Mouse (Mus musculus) brain, embryonic 18.5 days (tissue): ENCODE results near the gene Klk11.

Experiments used
- DNase-seq: peaks from one replicate; pipeline ENCODE4 v3.0.0-alpha.2; 2012; ENCODE audit warnings: low read depth, low spot score

The Klk11 gene

DNA sequence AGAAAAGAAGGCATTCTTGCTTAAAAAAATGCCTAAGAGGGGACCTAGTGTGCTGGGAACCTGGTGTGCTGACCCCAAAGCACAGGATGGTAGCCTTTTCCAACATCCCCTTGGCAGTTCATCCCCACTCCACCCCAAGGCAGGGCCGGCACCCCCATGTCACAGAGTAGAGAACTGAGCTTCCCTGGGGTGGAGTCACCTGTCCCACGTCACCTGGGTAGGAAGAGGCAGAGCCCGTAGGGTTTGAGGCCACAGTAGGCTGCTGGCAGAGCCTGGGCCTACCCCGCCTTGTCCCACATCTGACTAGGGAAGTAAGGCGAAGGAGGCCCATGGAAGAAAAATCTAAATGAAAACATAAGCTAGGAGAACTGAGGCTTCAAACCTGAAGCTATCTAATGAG is at the start of gene Klk11:
Klk11 (plus strand) TSS at position 241 of the 400 bp plus-strand sequence.
- DNase-seq = no peak

DNA sequence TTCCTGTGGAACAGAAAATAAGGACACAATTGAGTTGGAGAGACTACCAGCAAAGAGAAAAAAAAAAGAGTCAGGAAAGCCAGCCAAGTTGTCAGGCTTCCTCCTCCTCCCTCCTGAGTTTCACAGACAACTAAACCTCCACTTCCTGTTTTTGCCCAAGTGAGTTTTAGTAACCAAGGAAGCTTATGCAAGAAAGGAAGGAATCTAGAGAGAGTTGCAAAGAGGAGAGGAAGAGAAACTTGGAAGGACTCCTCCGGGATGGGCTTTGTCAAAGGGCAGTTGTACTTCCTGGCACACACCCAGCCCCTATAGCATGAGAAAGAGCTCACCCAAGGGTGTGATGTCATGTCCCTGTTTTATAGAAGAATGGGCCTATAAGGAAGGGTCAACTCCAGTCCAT is 26.6 kb upstream of the Klk11 start:
- DNase-seq = no peak

GRCm38 (mm10) chr7:43752806-43753205 is 21.6 kb upstream of the Klk11 start:
- DNase-seq = no peak

- no peak for DNase-seq
Measured at GRCm38 (mm10) chr7:43766484-43766883, 7.9 kb upstream of the Klk11 start.

DNA sequence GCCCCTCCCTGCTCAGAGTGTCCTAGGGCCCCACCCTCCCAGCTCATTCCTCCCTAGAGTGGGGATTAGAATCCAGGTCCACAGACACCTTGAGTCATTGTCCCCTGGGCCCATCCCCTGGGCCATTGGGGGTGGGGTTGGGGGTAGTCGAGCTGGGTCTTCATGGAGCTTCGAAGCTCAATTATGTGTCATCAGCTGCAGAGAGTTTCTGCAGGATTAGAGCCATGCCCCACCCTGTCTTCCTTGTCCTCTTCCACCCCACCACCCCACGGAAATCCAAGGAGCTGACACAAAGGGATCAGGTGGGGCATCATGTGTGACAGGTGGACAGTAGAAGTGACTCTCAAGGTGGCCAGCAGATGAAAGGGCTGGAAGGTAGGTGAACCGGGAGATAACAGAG is 5.8 kb upstream of the Klk11 start, which contains the start of gene Klk12:
Klk12 (plus strand) TSS at position 301 of the 400 bp plus-strand sequence.
- DNase-seq = no peak

- DNase-seq = no peak
Measured at GRCm38 (mm10) chr7:43769636-43770035, 4.8 kb upstream of the Klk11 start.

GRCm38 (mm10) chr7:43770701-43771100 is 3.7 kb upstream of the Klk11 start:
- no peak for DNase-seq

DNA sequence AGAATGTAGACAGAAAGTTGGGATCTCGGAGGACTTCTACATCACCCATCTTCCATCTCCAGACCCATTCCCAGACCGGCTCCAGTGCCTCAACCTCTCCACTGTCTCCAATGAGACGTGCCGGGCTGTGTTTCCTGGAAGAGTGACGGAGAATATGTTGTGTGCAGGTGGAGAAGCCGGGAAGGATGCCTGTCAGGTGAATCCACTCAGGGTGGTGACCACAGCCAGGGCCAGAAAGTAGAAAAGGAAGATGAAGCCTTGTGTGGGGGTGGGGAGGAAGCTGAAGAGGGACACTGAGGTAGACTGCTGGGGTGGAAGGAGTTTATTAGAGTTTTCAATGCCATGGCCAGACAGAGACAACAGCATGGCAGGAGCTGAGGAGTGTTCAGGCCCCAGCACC is 2.5 kb upstream of the Klk11 start:
- DNase-seq = no peak

DNA sequence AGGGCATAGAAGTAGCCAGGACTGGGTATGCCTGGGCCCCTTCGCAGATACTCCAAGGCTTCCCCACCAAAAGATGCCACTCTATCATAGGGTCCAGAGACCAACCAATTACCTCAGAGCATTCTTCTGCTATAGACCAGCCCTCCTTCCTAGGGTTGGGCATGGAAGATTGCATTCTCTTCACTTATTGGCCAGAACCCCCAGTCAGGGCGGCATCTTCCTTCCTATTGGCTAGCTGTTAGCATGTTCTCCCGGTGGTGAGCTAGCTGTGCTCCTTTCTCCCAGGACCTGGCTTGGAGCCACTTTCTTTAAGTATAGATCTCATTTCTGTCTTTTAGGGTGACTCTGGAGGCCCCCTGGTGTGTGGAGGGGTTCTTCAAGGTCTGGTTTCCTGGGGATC is 1.5 kb upstream of the Klk11 start:
- DNase-seq = no peak

GRCm38 (mm10) chr7:43774802-43775201 is 398 bp downstream of the Klk11 start:
- no peak for DNase-seq

DNA sequence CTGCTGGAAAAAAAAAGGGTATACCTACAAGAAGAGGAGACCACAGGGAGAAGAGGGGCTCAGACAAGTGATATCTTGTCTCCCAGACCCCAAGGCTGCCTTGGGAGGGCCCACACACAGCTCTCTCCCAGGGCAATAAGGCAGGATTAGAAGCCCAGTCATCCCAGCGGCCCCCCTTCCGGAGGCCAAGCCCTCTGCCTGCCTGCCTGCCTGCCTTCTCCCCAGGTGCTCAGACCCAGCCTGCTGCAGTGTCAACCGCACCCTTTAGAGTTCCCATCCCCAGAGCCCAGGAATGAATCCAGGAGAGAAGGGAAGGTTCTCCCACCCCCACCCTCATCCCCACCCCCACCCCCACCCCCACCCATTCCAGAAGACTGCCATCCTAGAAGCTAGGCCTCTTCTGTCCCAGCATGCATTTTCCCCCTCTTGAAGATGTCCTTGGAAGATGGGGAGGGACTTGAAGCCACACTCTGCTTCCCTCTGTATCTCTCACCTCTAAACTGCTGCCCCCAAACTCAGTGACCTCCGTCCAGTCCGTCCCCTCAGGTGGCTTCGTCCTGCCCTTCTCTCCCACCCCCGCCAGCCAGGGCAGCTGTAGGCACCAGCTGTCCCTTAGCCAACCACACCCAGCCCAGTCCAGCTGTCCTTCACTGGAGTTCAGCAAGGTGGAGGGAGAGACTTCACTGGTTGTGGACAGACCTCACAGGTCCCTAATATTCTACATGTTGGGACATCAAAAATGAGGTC is 1.1 kb downstream of the Klk11 start:
- DNase-seq = no peak

DNA sequence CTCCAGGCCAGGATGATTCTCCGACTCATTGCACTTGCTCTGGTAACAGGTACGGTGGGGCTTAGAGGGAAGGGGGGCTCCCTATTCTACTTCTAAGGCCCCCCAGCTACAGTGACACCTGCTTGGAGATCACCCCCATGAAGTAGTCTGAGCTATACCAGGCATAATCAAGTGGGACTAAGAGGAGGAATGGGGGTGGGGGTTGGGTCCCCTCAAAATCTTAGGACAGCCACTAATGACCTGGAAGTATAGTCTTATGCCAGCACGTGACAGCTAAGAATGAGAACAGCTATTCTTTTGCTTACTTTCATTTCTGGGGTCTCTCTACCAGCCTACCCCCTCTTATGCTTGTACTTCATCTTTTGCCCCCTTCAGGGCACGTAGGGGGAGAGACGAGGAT is 2.1 kb downstream of the Klk11 start:
- no peak for DNase-seq

DNA sequence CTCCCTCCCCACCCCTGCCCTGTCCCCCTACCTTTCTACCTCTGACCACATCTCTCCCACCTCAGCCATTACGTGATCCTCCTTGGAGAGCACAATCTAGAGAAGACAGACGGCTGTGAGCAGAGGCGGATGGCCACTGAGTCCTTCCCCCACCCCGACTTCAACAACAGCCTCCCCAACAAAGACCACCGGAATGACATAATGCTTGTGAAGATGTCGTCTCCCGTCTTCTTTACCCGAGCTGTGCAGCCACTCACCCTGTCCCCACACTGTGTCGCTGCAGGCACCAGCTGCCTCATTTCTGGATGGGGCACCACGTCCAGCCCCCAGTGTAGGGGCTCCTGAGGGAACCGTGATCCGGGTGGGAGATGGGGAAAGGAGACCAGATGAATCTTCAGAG is 3.0 kb downstream of the Klk11 start:
- no peak for DNase-seq

DNA sequence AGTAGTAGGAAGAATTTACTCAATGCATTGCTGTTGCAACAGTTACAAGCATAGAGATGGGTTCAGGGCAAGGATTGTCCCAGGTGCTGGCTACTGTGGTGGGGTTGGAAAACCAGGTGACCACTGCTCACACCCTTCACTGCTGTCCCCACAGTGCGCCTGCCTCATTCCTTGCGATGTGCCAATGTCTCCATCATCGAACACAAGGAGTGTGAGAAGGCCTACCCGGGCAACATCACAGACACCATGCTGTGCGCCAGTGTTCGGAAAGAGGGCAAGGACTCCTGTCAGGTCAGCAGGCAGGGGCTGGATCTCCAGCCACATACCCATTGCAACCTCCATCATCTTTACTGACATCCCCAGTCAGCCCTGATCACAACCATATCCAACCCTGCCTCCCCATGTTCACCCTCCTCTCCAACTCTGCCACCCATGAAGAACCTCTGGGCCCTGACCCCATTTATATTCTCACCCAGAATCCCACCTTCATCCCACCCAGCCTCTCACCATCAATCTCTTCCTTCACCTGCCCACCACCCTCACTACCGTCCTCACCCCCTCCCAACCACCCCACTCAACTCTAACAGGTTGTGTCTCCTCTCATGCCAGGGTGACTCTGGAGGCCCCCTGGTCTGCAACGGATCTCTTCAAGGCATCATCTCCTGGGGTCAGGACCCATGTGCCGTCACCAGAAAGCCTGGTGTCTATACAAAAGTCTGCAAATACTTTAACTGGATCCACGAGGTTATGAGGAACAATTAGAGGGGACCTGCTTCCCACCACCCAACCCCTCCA is 4.0 kb downstream of the Klk11 start:
- DNase-seq = no peak

DNA sequence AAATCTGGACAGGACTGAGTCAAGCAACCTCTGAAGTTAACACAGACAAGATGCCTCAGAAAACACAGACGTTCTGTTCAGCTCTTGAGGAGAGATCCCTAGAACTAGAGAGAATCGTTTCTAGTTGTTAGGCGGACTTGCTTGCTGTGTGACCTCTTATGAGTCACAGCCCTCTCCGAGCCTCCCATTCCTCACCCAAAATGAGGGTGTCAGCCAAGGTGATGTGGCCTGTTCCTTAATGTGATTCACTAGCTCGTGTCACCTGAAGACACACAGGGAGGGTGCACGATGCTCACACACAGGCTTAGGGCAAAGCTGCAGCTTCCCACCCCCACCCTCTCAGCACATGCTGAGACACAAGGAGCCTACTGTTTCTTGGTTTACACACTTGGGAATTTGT is 5.8 kb downstream of the Klk11 start:
- DNase-seq = no peak

DNA sequence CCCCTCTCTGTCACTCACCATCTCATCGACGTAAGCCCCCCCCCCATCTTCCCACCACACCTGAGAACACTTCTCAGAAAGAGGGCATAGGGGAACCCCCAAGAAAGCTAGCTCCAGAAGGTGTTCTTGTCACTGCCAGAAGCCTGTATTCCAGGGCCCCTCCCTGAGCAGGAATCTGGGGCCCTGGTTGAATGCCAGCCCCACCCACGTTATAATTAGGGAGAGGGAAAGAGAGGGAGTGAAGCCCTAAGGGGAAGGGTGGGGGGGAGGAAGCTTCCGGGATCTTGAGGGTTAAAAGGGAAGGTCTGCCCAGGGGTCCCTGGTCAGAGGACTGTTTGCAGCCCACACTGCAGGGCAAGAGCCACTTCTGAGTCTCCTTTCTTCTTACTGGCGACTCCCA is 6.3 kb downstream of the Klk11 start, which contains the start of gene Klk10:
Klk10 (plus strand) TSS at position 290 of the 400 bp plus-strand sequence.
- DNase-seq = no peak

DNA sequence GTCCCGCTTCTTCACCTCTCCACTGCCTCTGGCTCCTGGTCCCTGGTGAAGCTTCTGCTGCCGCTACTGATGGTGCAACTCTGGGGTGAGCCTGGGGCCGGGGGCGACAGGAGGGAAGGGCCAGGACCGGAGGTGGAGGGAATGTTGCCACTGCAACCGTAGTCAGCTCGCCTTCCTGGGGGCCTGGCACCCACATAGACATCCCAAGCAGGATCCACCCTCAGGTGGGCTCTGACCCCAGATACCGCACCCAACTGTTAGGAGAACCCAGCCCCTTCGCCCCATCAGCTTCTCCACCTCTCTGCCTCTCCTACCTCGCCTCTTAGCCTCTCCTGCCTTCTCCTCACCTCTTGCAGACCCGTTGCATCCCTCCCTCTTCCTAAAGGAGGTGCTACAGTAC is 7.1 kb downstream of the Klk11 start:
- no peak for DNase-seq

DNA sequence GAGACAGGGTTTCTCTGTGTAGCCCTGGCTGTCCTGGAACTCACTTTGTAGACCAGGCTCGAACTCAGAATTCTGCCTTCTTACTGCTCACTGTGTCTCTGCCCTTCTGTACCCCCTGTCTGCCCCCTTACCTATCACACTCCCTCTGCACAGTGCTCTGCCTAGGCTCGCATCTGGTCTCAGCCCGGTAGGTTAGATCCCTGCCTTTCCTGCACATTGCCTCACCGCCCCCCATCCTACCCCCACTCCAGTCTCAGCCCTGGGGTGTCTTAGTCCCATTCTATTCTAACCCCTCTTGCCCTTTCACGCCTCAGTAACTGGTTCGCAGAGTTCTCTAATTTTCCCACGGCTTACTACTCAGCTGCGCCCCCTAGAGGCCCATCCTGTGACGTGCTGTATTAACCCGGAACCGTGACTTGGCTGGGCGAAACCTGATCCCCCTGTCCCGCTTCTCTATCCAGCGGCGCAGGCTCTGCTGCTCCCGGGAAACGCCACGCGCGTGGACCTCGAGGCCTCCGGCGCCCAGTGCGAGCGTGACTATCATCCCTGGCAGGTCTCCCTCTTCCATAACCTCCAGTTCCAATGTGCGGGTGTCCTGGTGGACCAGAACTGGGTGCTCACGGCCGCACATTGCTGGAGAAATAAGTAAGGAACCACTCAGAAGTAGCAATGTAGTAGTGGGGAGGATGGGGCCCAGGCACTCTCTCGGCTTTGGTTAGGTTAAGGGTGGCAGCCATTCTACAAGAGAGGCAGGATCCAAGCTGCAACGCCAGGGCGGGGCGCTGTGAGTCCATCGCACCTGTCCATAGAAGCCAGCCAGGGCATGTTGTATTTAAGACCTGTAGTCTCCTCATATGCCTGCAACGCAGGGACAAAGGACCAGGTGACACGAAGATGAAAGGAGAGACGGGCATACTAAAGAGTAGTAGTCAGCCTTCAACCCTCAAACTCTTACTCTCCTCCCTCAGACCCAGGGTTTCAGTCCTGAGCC is 8.2 kb downstream of the Klk11 start:
- DNase-seq = no peak

DNA sequence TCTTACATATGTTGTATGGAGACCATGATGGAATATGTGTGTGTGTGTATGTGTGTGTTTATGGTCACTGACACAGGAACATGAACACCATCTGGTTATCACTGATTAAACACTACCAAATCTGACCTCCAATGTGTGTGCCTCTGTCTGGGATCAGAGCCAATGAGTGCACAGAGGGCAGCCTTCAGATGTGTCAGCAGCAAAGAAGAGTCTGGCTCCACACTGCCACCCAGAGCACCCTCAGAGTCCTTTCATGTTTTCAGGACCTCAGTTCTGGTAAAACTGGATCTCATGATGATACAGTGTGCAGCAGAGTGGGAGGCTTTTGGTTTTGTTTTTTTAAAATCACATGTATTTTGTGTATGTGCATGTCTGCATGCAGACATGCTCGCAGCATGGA is 10.9 kb downstream of the Klk11 start:
- DNase-seq = no peak

DNA sequence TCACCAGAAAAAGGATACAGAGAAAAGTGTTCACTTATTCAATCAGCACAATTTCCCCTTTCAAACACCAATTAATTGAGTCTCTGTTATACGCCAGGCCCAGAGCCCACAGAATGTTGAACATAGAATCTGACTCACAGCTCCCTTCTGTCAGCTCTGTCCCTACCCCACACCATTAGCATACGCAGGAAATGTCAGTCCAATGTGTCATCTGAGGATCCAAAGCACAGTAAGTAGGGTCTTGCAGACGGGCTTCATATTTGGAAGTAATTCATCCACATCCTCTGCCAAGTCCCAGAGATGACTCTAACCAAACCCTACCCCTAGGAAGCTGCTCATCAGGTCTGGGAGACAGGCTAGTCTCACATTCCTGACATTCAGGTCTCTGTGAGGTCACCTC is 13.7 kb downstream of the Klk11 start:
- DNase-seq = no peak

DNA sequence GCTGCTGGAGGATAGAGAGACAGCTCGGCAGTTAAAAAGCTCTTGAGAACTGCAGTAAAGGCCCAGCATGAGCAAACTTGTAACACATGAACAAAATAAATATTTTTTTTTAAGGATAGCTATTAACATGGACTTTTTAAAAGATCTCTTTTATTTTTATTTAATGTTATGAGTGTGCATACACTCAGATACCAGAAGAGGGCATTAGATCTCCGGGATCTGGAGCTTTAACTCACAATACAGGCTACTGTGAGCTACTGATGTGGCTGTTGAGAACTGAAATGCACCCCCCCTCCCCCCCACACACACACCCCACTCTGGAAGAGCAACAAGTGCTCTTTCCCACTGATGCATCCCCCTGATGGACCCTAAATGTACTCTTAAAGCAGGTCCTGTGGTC is 14.9 kb downstream of the Klk11 start:
- DNase-seq = no peak

GRCm38 (mm10) chr7:43791591-43791990 is 17.2 kb downstream of the Klk11 start, which contains the start of gene Klk9:
Klk9 (plus strand) TSS chr7:43791891.
- DNase-seq = no peak
